Comparison of ENCODE assay signal across 35 mouse cellular contexts in genomic region chr3:37550190-37550589, GRCm38 (mm10).
DNase-seq lines count a peak whose midpoint lies in the region; ATAC-seq and TF ChIP-seq lines count a peak whose summit lies in the region.
"Had no signal": no experiment of that assay in that cellular context is flagged by ENCODE, and none has a peak within 500 bp of the region (broad histone marks: within the 10 kb centered on the region; RNA-seq: fewer than 3 reads in every experiment).

No protein-coding gene starts in this region.

- H3K4me2 ChIP-seq in heart, embryonic 12.5 days = no peak overlapping the region
- H3K4me2 ChIP-seq in heart, embryonic 11.5 days = no peak overlapping the region
- no peak overlapping the region for H3K4me2 ChIP-seq in liver, embryonic 13.5 days
- H3K4me2 ChIP-seq: embryonic facial prominence, embryonic 15.5 days; heart, embryonic 15.5 days; hindbrain, embryonic 12.5 days; intestine, embryonic 15.5 days; limb, embryonic 13.5 days; midbrain, embryonic 15.5 days had no signal

- H3K9me3 ChIP-seq in heart, embryonic 12.5 days (replicated peaks) = no peaks in the 10 kb centered on the region
- no peaks in the 10 kb centered on the region for H3K9me3 ChIP-seq in heart, embryonic 11.5 days (replicated peaks; ENCODE audit: control insufficient read depth, low read length)
- H3K9me3 ChIP-seq in erythroblast, embryonic 14.5 days (ENCODE audit: control insufficient read depth, low read length) = no peaks in the 10 kb centered on the region
- H3K9me3 ChIP-seq in liver, embryonic 13.5 days (replicated peaks) = no peaks in the 10 kb centered on the region
- H3K9me3 ChIP-seq: embryonic facial prominence, embryonic 10.5 days; embryonic facial prominence, embryonic 15.5 days; forebrain, embryonic 10.5 days; G1E; heart, embryonic 15.5 days; hindbrain, embryonic 12.5 days; intestine, embryonic 15.5 days; limb, embryonic 13.5 days; midbrain, embryonic 10.5 days; midbrain, embryonic 15.5 days had no signal

- H3K4me3 ChIP-seq in heart, embryonic 12.5 days = no peak overlapping the region
- H3K4me3 ChIP-seq in heart, embryonic 11.5 days (ENCODE audit: low read depth, low read length) = no peak overlapping the region
- peak overlapping the region; percentile 28 for H3K4me3 ChIP-seq in erythroblast, embryonic 14.5 days (replicated peaks)
- no peak overlapping the region for H3K4me3 ChIP-seq in liver, embryonic 13.5 days (replicated peaks)
- no peak overlapping the region for H3K4me3 ChIP-seq in layer of hippocampus, adult 2 months
- H3K4me3 ChIP-seq: embryonic facial prominence, embryonic 10.5 days; embryonic facial prominence, embryonic 15.5 days; forebrain, embryonic 10.5 days; heart, embryonic 15.5 days; hindbrain, embryonic 12.5 days; intestine, embryonic 15.5 days; left cerebral cortex, adult 2 months; limb, embryonic 13.5 days; midbrain, embryonic 10.5 days; midbrain, embryonic 15.5 days had no signal

- no peak for TF ChIP-seq CTCF in layer of hippocampus, adult 2 months (conservative IDR thresholded peaks at IDR 0.05)

- DNase-seq in liver, embryonic 13.5 days = peak; percentile 50
- DNase-seq in gastrocnemius, adult 18-20 months (ENCODE audit: low spot score) = no peak
- DNase-seq in layer of hippocampus, adult 2 months (ENCODE audit: low spot score in 2 of 2) = no peak
- no peak for DNase-seq in left cerebral cortex, adult 8-10 months (ENCODE audit: low spot score in 2 of 2)
- DNase-seq: adrenal gland, postnatal 10 days; cerebellum, adult 11 months; cerebellum, adult 9-11 months; gastrocnemius, postnatal 10 days; heart, postnatal 36 days; kidney, adult 2 months; kidney, postnatal 14 days; lung, adult 2 months; lung, postnatal 10 days; right cerebral cortex, adult 18-20 months; spleen, adult 18-20 months; thymus, adult 2 months had no signal

- H3K27ac ChIP-seq in heart, embryonic 12.5 days (ENCODE audit: poor library complexity, severe bottlenecking) = no peak overlapping the region
- H3K27ac ChIP-seq in heart, embryonic 11.5 days (ENCODE audit: low read depth, low read length) = no peak overlapping the region
- H3K27ac ChIP-seq in liver, embryonic 13.5 days = peak overlapping the region; percentile 94
- H3K27ac ChIP-seq in layer of hippocampus, adult 2 months = no peak overlapping the region
- H3K27ac ChIP-seq: embryonic facial prominence, embryonic 10.5 days; embryonic facial prominence, embryonic 15.5 days; forebrain, embryonic 10.5 days; heart, embryonic 15.5 days; hindbrain, embryonic 12.5 days; hindbrain, postnatal 0 days; intestine, embryonic 15.5 days; left cerebral cortex, adult 2 months; limb, embryonic 13.5 days; macrophage; midbrain, embryonic 10.5 days; midbrain, embryonic 15.5 days had no signal

- 81% methylated on average over 3 of the region's 3 CpGs for WGBS in heart, embryonic 12.5 days
- 82% methylated on average over 3 of the region's 3 CpGs for WGBS in heart, embryonic 11.5 days (ENCODE audit: insufficient replicate concordance)
- 26% methylated on average over 3 of the region's 3 CpGs for WGBS in liver, embryonic 13.5 days (ENCODE audit: insufficient replicate concordance)

- no peaks in the 10 kb centered on the region for H3K27me3 ChIP-seq in heart, embryonic 12.5 days (replicated peaks)
- H3K27me3 ChIP-seq in heart, embryonic 11.5 days (ENCODE audit: control insufficient read depth, insufficient read depth, low read length) = no peaks in the 10 kb centered on the region
- H3K27me3 ChIP-seq in erythroblast, embryonic 14.5 days (ENCODE audit: control insufficient read depth) = no peaks in the 10 kb centered on the region
- H3K27me3 ChIP-seq in liver, embryonic 13.5 days = no peaks in the 10 kb centered on the region
- H3K27me3 ChIP-seq: embryonic facial prominence, embryonic 15.5 days; heart, embryonic 15.5 days; hindbrain, embryonic 12.5 days; intestine, embryonic 15.5 days; limb, embryonic 13.5 days; midbrain, embryonic 15.5 days; Patski had no signal

- H3K9ac ChIP-seq in heart, embryonic 12.5 days = no peak overlapping the region
- H3K9ac ChIP-seq in heart, embryonic 11.5 days (ENCODE audit: low read depth, low read length) = no peak overlapping the region
- H3K9ac ChIP-seq in liver, embryonic 13.5 days = peak overlapping the region; percentile 4; the same call in 1 of the 2 replicates
- H3K9ac ChIP-seq: embryonic facial prominence, embryonic 15.5 days; heart, embryonic 15.5 days; hindbrain, embryonic 12.5 days; intestine, embryonic 15.5 days; limb, embryonic 13.5 days; midbrain, embryonic 15.5 days had no signal

- no peaks in the 10 kb centered on the region for H3K4me1 ChIP-seq in heart, embryonic 12.5 days (replicated peaks)
- no peaks in the 10 kb centered on the region for H3K4me1 ChIP-seq in heart, embryonic 11.5 days (ENCODE audit: control insufficient read depth, insufficient read depth, low read length)
- peaks cover 91% of the 10 kb centered on the region for H3K4me1 ChIP-seq in erythroblast, embryonic 14.5 days (ENCODE audit: control insufficient read depth)
- H3K4me1 ChIP-seq in liver, embryonic 13.5 days (replicated peaks) = peaks cover 79% of the 10 kb centered on the region
- H3K4me1 ChIP-seq: embryonic facial prominence, embryonic 10.5 days; embryonic facial prominence, embryonic 15.5 days; forebrain, embryonic 10.5 days; heart, embryonic 15.5 days; hindbrain, embryonic 12.5 days; intestine, embryonic 15.5 days; midbrain, embryonic 10.5 days; midbrain, embryonic 15.5 days had no signal

- no peaks in the 10 kb centered on the region for H3K36me3 ChIP-seq in heart, embryonic 12.5 days
- H3K36me3 ChIP-seq in heart, embryonic 11.5 days (ENCODE audit: control insufficient read depth, insufficient read depth, low read length) = no peaks in the 10 kb centered on the region
- H3K36me3 ChIP-seq in erythroblast, embryonic 14.5 days (ENCODE audit: control insufficient read depth) = peaks cover 6% of the 10 kb centered on the region
- H3K36me3 ChIP-seq in liver, embryonic 13.5 days = no peaks in the 10 kb centered on the region
- H3K36me3 ChIP-seq: embryonic facial prominence, embryonic 10.5 days; embryonic facial prominence, embryonic 15.5 days; forebrain, embryonic 10.5 days; heart, embryonic 15.5 days; hindbrain, embryonic 12.5 days; intestine, embryonic 15.5 days; limb, embryonic 13.5 days; midbrain, embryonic 15.5 days had no signal

- 0 out of 2 replicates have a peak, but pooled peaks have one; percentile 55 for ATAC-seq in heart, embryonic 12.5 days (ENCODE audit: insufficient number of reproducible peaks, low FRiP score)
- no peak for ATAC-seq in heart, embryonic 11.5 days (replicated peaks; ENCODE audit: insufficient number of reproducible peaks, low FRiP score, low TSS enrichment)
- peak; percentile 76 for ATAC-seq in liver, embryonic 13.5 days (ENCODE audit: low read depth)
- ATAC-seq in megakaryocyte progenitor cell, adult 5-6 weeks (replicated peaks; ENCODE audit: poor library complexity) = peak; percentile 49
- ATAC-seq: forebrain, embryonic 16.5 days; hindbrain, postnatal 0 days; intestine, embryonic 15.5 days; midbrain, embryonic 15.5 days; Patski had no signal
